Mouse (Mus musculus) lung, postnatal 0 days (tissue): ENCODE data around the gene Cpe. TPM values are rescaled to one million over a fixed set of nuclear protein-coding genes. Genes with fewer than 3 reads are reported as not detected.

ENCODE experiments used
- ATAC-seq: fragments of 200-750 bp; cut with Nextera tagmentation; 2 replicates; pipeline ENCODE4 v1.8.0; 2017; ENCODE audit warnings: moderate library complexity
- DNase-seq: peaks from one replicate; pipeline ENCODE4 v3.0.0-alpha.2; 2016; ENCODE audit warnings: low spot score
- H3K27ac ChIP-seq: fragments of 300-500 bp; sonication (generic); 2 replicates; pipeline ENCODE4 v1.5.1; 2014; ENCODE audit warnings: antibody characterized with exemption, mild to moderate bottlenecking, low read length, mixed read lengths
- H3K27me3 ChIP-seq: fragments of 300-500 bp; sonication (generic); replicated peaks from 2 replicates; pipeline ENCODE4 v1.6.1; 2014; ENCODE audit warnings: low read length, mixed read lengths; ENCODE audit not compliant: insufficient read depth
- H3K36me3 ChIP-seq: fragments of 300-500 bp; sonication (generic); 2 replicates; pipeline ENCODE4 v1.6.1; 2014; ENCODE audit warnings: low read length, mixed read lengths; ENCODE audit not compliant: insufficient read depth
- H3K4me1 ChIP-seq: fragments of 300-500 bp; sonication (generic); 2 replicates; pipeline ENCODE4 v1.6.1; 2014; ENCODE audit warnings: antibody characterized with exemption, low read depth, low read length, mixed read lengths; ENCODE audit not compliant: insufficient read depth
- H3K4me2 ChIP-seq: fragments of 300-500 bp; sonication (generic); replicated peaks from 2 replicates; pipeline ENCODE4 v1.6.1; 2014; ENCODE audit warnings: low read depth, mild to moderate bottlenecking, low read length, moderate library complexity, mixed read lengths
- H3K4me3 ChIP-seq: fragments of 300-500 bp; sonication (generic); 2 replicates; pipeline ENCODE4 v1.5.1; 2014; ENCODE audit warnings: low read depth, low read length
- H3K9ac ChIP-seq: fragments of 300-500 bp; sonication (generic); replicated peaks from 2 replicates; pipeline ENCODE4 v1.6.1; 2014; ENCODE audit warnings: low read depth, mild to moderate bottlenecking
- H3K9me3 ChIP-seq: fragments of 300-500 bp; sonication (generic); 2 replicates; pipeline ENCODE4 v1.6.1; 2016; ENCODE audit warnings: low read length, mixed read lengths
- CTCF ChIP-seq: IDR thresholded peaks from 2 replicates; pipeline ENCODE4 v1.5.1; 2016; ENCODE audit warnings: antibody characterized with exemption, mild to moderate bottlenecking
- EP300 ChIP-seq: IDR thresholded peaks from 2 replicates; pipeline ENCODE4 v1.6.1; 2016; ENCODE audit warnings: antibody characterized with exemption, mild to moderate bottlenecking, control low read depth
- WGBS: fragments of 180-500 bp; shearing (Covaris S2); extraction: QIAGEN DNeasy Blood & Tissue Kit; methylation state at CpG from one replicate; pipeline ENCODE4 v1.1.7; 2014; 5-methylcytosine and 5-hydroxymethylcytosine counted together
- polyA plus RNA-seq: library from polyadenylated mRNA; unstranded; fragments of >200 nt; fragmentation: Nextera tagmentation; extraction: Ambion mirVana; gene quantifications from 2 replicates; pipeline ENCODE4 v1.2.1, GENCODE M21; 2015

Gene Cpe
- polyA plus RNA-seq, 1 experiment from 2014 or later, result 35.3 TPM

- H3K9me3 ChIP-seq, result no peaks in the 10 kb centered on the region
- H3K36me3 ChIP-seq, result no peaks in the 10 kb centered on the region
- H3K4me2 ChIP-seq, result no peak overlapping the region
- no peak for ATAC-seq
- 75% methylated on average over 2 of the region's 2 CpGs for WGBS
- DNase-seq, result no peak
- TF ChIP-seq CTCF, result no peak
- TF ChIP-seq EP300, result no peak
- no peak overlapping the region for H3K4me3 ChIP-seq
- no peaks in the 10 kb centered on the region for H3K27me3 ChIP-seq
- H3K9ac ChIP-seq, result no peak overlapping the region
- no peak overlapping the region for H3K27ac ChIP-seq
- H3K4me1 ChIP-seq, result no peaks in the 10 kb centered on the region
These were observed 61.1 kb downstream of the Cpe start for GRCm38 (mm10) chr8:64631761-64632160.

- no peak for ATAC-seq
- H3K4me3 ChIP-seq, result no peak overlapping the region
- H3K4me1 ChIP-seq, result no peaks in the 10 kb centered on the region
- TF ChIP-seq EP300, result no peak
- TF ChIP-seq CTCF, result no peak
- H3K9ac ChIP-seq, result no peak overlapping the region
- H3K27me3 ChIP-seq, result no peaks in the 10 kb centered on the region
- no peak for DNase-seq
- no peak overlapping the region for H3K27ac ChIP-seq
- 85% methylated on average over 6 of the region's 6 CpGs for WGBS
- H3K9me3 ChIP-seq, result no peaks in the 10 kb centered on the region
- H3K36me3 ChIP-seq, result no peaks in the 10 kb centered on the region
- H3K4me2 ChIP-seq, result no peak overlapping the region
These were observed 63.7 kb downstream of the Cpe start for GRCm38 (mm10) chr8:64629034-64629760.

GRCm38 (mm10) chr8:64628039-64628438, 64.8 kb downstream of the Cpe start:
- TF ChIP-seq EP300 (no peak), CTCF (no peak)
- ATAC-seq (no peak), DNase-seq (no peak)
- no peaks in the 10 kb centered on the region for H3K4me1 ChIP-seq
- no peak overlapping the region for H3K27ac ChIP-seq
- no peak overlapping the region for H3K4me2 ChIP-seq
- no peak overlapping the region for H3K9ac ChIP-seq
- no peaks in the 10 kb centered on the region for H3K36me3 ChIP-seq
- H3K27me3 ChIP-seq, result no peaks in the 10 kb centered on the region
- no peaks in the 10 kb centered on the region for H3K9me3 ChIP-seq
- WGBS, result 71% methylated on average over 6 of the region's 6 CpGs
- no peak overlapping the region for H3K4me3 ChIP-seq

- H3K27ac ChIP-seq, result no peak overlapping the region
- no peak overlapping the region for H3K9ac ChIP-seq
- TF ChIP-seq CTCF (no peak), EP300 (no peak)
- H3K4me1 ChIP-seq, result no peaks in the 10 kb centered on the region
- no peak overlapping the region for H3K4me2 ChIP-seq
- DNase-seq (no peak), ATAC-seq (no peak)
- 68% methylated on average over 10 of the region's 10 CpGs for WGBS
- no peaks in the 10 kb centered on the region for H3K36me3 ChIP-seq
- H3K9me3 ChIP-seq, result no peaks in the 10 kb centered on the region
- H3K4me3 ChIP-seq, result no peak overlapping the region
- H3K27me3 ChIP-seq, result no peaks in the 10 kb centered on the region
These were observed 68.2 kb downstream of the Cpe start for GRCm38 (mm10) chr8:64624603-64625037.

- Histone ChIP-seq H3K4me2 (no peak overlapping the region), H3K4me3 (no peak overlapping the region), H3K27me3 (no peaks in the 10 kb centered on the region), H3K27ac (no peak overlapping the region), H3K4me1 (no peaks in the 10 kb centered on the region), H3K9me3 (no peaks in the 10 kb centered on the region), H3K9ac (no peak overlapping the region), H3K36me3 (no peaks in the 10 kb centered on the region)
- DNase-seq (no peak), ATAC-seq (no peak)
- TF ChIP-seq CTCF (no peak), EP300 (no peak)
- WGBS, result 47% methylated on average over 7 of the region's 7 CpGs
These were observed 72.3 kb downstream of the Cpe start for GRCm38 (mm10) chr8:64620365-64621150.

- WGBS, result 89% methylated on average over 8 of the region's 8 CpGs
- DNase-seq, result no peak
- Histone ChIP-seq H3K4me3 (no peak overlapping the region), H3K36me3 (no peaks in the 10 kb centered on the region), H3K27me3 (no peaks in the 10 kb centered on the region), H3K4me1 (no peaks in the 10 kb centered on the region), H3K9me3 (no peaks in the 10 kb centered on the region), H3K9ac (no peak overlapping the region), H3K27ac (no peak overlapping the region), H3K4me2 (no peak overlapping the region)
- TF ChIP-seq EP300 (no peak), CTCF (no peak)
- ATAC-seq, result no peak
These were observed 73.2 kb downstream of the Cpe start for GRCm38 (mm10) chr8:64619661-64620060.
